Mouse (Mus musculus) heart, postnatal 0 days (tissue): ENCODE data around the gene Rxylt1. TPM values are rescaled to one million over a fixed set of nuclear protein-coding genes. Genes with fewer than 3 reads are reported as not detected.

ENCODE experiments used
- ATAC-seq: fragments of 200-750 bp; cut with Nextera tagmentation; 2 replicates; pipeline ENCODE4 v1.8.0; 2017; ENCODE audit warnings: low read depth, moderate number of reproducible peaks, moderate library complexity; ENCODE audit not compliant: insufficient read depth
- DNase-seq: peaks from one replicate; pipeline ENCODE4 v3.0.0-alpha.2; 2016; ENCODE audit warnings: low spot score
- H3K27ac ChIP-seq: fragments of 300-500 bp; sonication (generic); 2 replicates; pipeline ENCODE4 v1.5.1; 2014; ENCODE audit warnings: low read depth, mild to moderate bottlenecking
- H3K27me3 ChIP-seq: fragments of 300-500 bp; sonication (generic); 2 replicates; pipeline ENCODE4 v1.6.1; 2014; ENCODE audit warnings: low read length, mixed read lengths; ENCODE audit not compliant: control insufficient read depth, insufficient read depth
- H3K36me3 ChIP-seq: fragments of 300-500 bp; sonication (generic); replicated peaks from 2 replicates; pipeline ENCODE4 v1.6.1; 2014; ENCODE audit warnings: low read length, mixed read lengths; ENCODE audit not compliant: control insufficient read depth, insufficient read depth
- H3K4me1 ChIP-seq: fragments of 300-500 bp; sonication (generic); 2 replicates; pipeline ENCODE4 v1.6.1; 2014; ENCODE audit warnings: antibody characterized with exemption; ENCODE audit not compliant: control insufficient read depth, insufficient read depth
- H3K4me2 ChIP-seq: fragments of 300-500 bp; sonication (generic); 2 replicates; pipeline ENCODE4 v1.6.1; 2014; ENCODE audit warnings: low read depth, mild to moderate bottlenecking, low read length, moderate library complexity
- H3K4me3 ChIP-seq: fragments of 300-500 bp; sonication (generic); 2 replicates; pipeline ENCODE4 v1.5.1; 2014; ENCODE audit warnings: low read depth, low read length
- H3K9ac ChIP-seq: fragments of 300-500 bp; sonication (generic); replicated peaks from 2 replicates; pipeline ENCODE4 v1.6.1; 2014; ENCODE audit warnings: low read depth, low read length, mixed read lengths
- H3K9me3 ChIP-seq: fragments of 300-500 bp; sonication (generic); replicated peaks from 2 replicates; pipeline ENCODE4 v1.6.1; 2016; ENCODE audit warnings: low read length; ENCODE audit not compliant: control insufficient read depth
- CTCF ChIP-seq: IDR thresholded peaks from 2 replicates; pipeline ENCODE4 v1.5.1; 2016; ENCODE audit warnings: antibody characterized with exemption, control low read depth, low read depth
- EP300 ChIP-seq: IDR thresholded peaks from 2 replicates; pipeline ENCODE4 v1.6.1; 2016; ENCODE audit warnings: antibody characterized with exemption, low read depth
- WGBS: fragments of 180-500 bp; shearing (Covaris S2); extraction: QIAGEN DNeasy Blood & Tissue Kit; methylation state at CpG from one replicate; pipeline ENCODE4 v1.1.7; 2014; 5-methylcytosine and 5-hydroxymethylcytosine counted together
- polyA plus RNA-seq: library from polyadenylated mRNA; unstranded; fragments of >200 nt; fragmentation: Nextera tagmentation; extraction: Ambion mirVana; gene quantifications from 2 replicates; pipeline ENCODE4 v1.2.1, GENCODE M21; 2015
- total RNA-seq: library from RNA; depleted of rRNA; stranded (reverse); fragments of >200 nt; gene quantifications from 2 replicates; pipeline ENCODE4 v1.2.3, GENCODE M21; 2014; ENCODE audit warnings: low replicate concordance

Rxylt1 gene
- total and polyA plus RNA-seq, 2 experiments from 2014 or later: 13.2 to 48.9 TPM

GRCm38 (mm10) chr10:122081352-122081751, 15.8 kb downstream of the Rxylt1 start:
- Histone ChIP-seq H3K27me3 (no peaks in the 10 kb centered on the region), H3K36me3 (no peaks in the 10 kb centered on the region), H3K4me1 (no peaks in the 10 kb centered on the region), H3K4me2 (no peak overlapping the region), H3K9ac (no peak overlapping the region), H3K4me3 (no peak overlapping the region), H3K9me3 (no peaks in the 10 kb centered on the region), H3K27ac (no peak overlapping the region)
- no peak for DNase-seq
- ATAC-seq: no peak
- 22% methylated on average over 1 of the region's 1 CpGs for WGBS
- TF ChIP-seq CTCF: no peak
- TF ChIP-seq EP300: no peak

DNA sequence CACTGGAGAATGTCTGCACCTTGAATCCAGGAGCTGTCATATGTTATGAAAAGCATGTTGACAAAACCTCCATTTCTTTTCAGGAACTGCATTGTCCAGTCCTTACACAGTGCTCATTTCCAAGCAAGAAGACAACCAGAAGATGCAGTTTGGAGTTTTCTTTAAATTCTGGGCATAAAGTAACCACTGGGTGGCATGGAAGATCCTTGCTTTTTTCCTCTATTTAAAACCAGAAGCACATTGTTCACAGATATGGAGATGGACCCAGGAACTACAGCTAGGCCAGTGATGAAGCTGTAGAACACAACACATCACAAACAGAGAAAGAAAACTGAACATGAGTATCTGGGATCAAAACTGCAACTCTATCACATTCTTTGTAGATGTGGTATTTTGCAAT, 28.0 kb downstream of the Rxylt1 start:
- ATAC-seq: no peak
- TF ChIP-seq CTCF: peak; percentile 29
- TF ChIP-seq EP300: no peak
- Histone ChIP-seq H3K4me3 (no peak overlapping the region), H3K4me1 (no peaks in the 10 kb centered on the region), H3K27ac (no peak overlapping the region), H3K9ac (no peak overlapping the region), H3K9me3 (no peaks in the 10 kb centered on the region), H3K36me3 (no peaks in the 10 kb centered on the region), H3K4me2 (no peak overlapping the region), H3K27me3 (no peaks in the 10 kb centered on the region)
- peak; percentile 22 for DNase-seq

GRCm38 (mm10) chr10:122055826-122056225, 41.3 kb downstream of the Rxylt1 start:
- H3K27ac ChIP-seq: no peak overlapping the region
- no peak overlapping the region for H3K9ac ChIP-seq
- H3K36me3 ChIP-seq: no peaks in the 10 kb centered on the region
- TF ChIP-seq EP300 (no peak), CTCF (no peak)
- 0 out of 2 replicates have a peak, but pooled peaks cover 2% of the 10 kb centered on the region for H3K27me3 ChIP-seq
- H3K4me2 ChIP-seq: no peak overlapping the region
- H3K9me3 ChIP-seq: no peaks in the 10 kb centered on the region
- 82% methylated on average over 6 of the region's 6 CpGs for WGBS
- no peak for DNase-seq
- H3K4me3 ChIP-seq: no peak overlapping the region
- no peaks in the 10 kb centered on the region for H3K4me1 ChIP-seq
- no peak for ATAC-seq

DNA sequence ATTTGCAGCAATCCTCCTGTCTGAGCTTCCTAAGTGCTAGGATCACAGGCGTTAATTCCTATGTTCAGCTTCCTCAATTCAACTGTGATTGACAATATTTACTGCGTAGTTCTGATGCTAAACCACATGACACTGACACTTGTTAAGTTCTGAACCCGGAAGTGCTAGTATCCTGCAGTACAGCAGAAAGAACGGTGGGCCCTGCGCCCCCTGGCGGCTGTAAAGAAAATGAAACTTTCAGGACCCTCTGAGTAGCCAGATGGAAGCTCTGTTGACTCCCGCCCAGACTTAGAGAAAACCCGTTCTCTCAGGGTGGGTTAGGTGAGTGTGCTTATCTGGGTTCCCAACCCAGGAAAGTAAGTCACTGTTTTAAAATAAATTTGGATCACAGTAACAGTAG, 42.6 kb downstream of the Rxylt1 start:
- Histone ChIP-seq H3K9ac (no peak overlapping the region), H3K4me2 (no peak overlapping the region), H3K9me3 (no peaks in the 10 kb centered on the region), H3K36me3 (no peaks in the 10 kb centered on the region), H3K27me3 (0 out of 2 replicates have a peak, but pooled peaks cover 10% of the 10 kb centered on the region), H3K4me3 (no peak overlapping the region), H3K4me1 (no peaks in the 10 kb centered on the region), H3K27ac (no peak overlapping the region)
- peak; percentile 36 for DNase-seq
- TF ChIP-seq CTCF: peak; percentile 75
- TF ChIP-seq EP300: no peak
- ATAC-seq: peak; percentile 55; the same call in 1 of the 2 replicates
- WGBS: 13% methylated on average over 8 of the region's 8 CpGs

DNA sequence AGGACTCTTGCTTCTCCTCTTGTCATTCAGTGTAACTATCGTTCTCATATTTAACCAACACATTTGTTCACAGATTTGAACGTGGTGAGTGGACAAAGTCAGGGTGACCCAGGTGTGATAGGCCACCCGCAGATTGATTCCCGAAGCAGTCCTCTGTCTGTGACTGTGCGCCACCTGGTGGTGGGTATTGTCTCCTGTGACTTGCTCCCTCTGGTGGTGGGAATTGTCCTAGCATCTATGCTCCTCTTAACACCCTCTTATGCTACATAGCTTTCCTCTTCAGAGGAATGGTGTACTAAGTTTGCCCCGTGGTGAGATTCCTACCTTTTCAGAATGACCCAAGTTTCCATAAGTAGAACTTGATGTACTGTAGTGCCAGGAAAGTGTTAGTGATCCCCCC, 45.3 kb downstream of the Rxylt1 start:
- no peak overlapping the region for H3K4me3 ChIP-seq
- H3K36me3 ChIP-seq: no peaks in the 10 kb centered on the region
- H3K4me1 ChIP-seq: no peaks in the 10 kb centered on the region
- TF ChIP-seq CTCF (peak; percentile 100), EP300 (no peak)
- no peaks in the 10 kb centered on the region for H3K9me3 ChIP-seq
- WGBS: 18% methylated on average over 6 of the region's 6 CpGs
- ATAC-seq (no peak), DNase-seq (peak; percentile 73)
- no peak overlapping the region for H3K9ac ChIP-seq
- no peak overlapping the region for H3K27ac ChIP-seq
- H3K27me3 ChIP-seq: peaks cover 20% of the 10 kb centered on the region; the same call in 1 of the 2 replicates
- no peak overlapping the region for H3K4me2 ChIP-seq

GRCm38 (mm10) chr10:122047727-122048365, 49.3 kb downstream of the Rxylt1 start:
- Histone ChIP-seq H3K27me3 (peaks cover 24% of the 10 kb centered on the region; the same call in 1 of the 2 replicates), H3K9me3 (no peaks in the 10 kb centered on the region), H3K27ac (peak overlapping the region; percentile 69), H3K4me3 (peak overlapping the region; percentile 71), H3K4me2 (peak overlapping the region; percentile 69), H3K4me1 (no peaks in the 10 kb centered on the region), H3K9ac (peak overlapping the region; percentile 68), H3K36me3 (no peaks in the 10 kb centered on the region)
- peak; percentile 66 for ATAC-seq
- peak; percentile 65 for DNase-seq
- 23% methylated on average over 21 of the region's 44 CpGs for WGBS
- TF ChIP-seq CTCF (peak; percentile 78), EP300 (no peak)
